Comparison of ENCODE assay signal across 13 mouse cellular contexts in the genomic region with DNA sequence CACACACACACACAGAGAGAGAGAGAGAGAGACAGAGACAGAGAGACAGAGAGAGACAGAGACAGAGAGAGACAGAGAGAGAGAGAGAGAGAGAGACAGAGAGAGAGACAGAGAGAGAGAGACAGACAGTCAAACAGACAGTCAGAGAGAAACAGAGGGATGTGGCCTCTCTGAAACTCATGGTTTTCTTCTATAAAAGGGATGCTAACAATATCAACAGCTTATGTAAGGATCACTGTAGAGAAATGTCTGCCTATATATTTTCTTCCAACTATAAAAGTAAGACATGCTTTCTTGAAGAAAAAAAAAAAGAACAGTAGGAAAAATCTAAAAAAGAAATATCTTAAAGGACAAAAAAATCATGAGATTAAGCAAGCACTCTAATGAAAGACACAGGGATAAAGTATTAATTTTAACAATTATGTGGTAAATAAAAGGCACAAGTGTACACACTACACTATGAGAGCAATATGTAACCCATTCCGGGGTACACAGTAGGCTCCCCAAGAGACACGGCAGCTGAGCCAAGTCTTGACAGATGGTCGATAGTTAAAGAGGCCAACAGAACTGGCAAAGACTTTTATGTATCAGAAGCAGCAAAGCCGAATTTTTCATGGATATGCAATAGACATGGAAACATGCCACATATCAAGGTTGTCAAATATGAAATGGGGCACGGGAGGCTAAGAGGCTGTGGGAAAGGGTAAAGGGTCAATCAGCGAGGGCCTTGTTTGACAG.
DNase-seq lines count a peak whose midpoint lies in the region; ATAC-seq and TF ChIP-seq lines count a peak whose summit lies in the region.
"Had no signal": no experiment of that assay in that cellular context is flagged by ENCODE, and none has a peak within 500 bp of the region (broad histone marks: within the 10 kb centered on the region; RNA-seq: fewer than 3 reads in every experiment).

No protein-coding gene starts in this region.

- no peak for DNase-seq in forebrain, embryonic 10.5 days (ENCODE audit: extremely low spot score, low spot score)
- DNase-seq in cerebellum, adult 11 months: peak; percentile 78
- peak; percentile 18 to 32 for DNase-seq in left cerebral cortex, adult 9 months (ENCODE audit: low spot score in 2 of 2)
- DNase-seq in heart, adult 2 months: no peak
- DNase-seq in thymus, adult 18-20 months: no peak
- DNase-seq: B cell, adult 2 months; kidney, adult 11 months; lung, adult 18-20 months had no signal

- no peaks in the 10 kb centered on the region for H3K4me1 ChIP-seq in forebrain, embryonic 15.5 days
- H3K4me1 ChIP-seq in forebrain, embryonic 10.5 days: no peaks in the 10 kb centered on the region
- no peaks in the 10 kb centered on the region for H3K4me1 ChIP-seq in forebrain, embryonic 16.5 days (replicated peaks; ENCODE audit: control insufficient read depth, insufficient read depth, low read length)
- no peaks in the 10 kb centered on the region for H3K4me1 ChIP-seq in heart, adult 2 months (ENCODE audit: control insufficient read depth, insufficient read depth, low read length)
- H3K4me1 ChIP-seq: limb, embryonic 10.5 days; stomach, embryonic 15.5 days had no signal

- TF ChIP-seq POLR2A in heart, adult 2 months (IDR thresholded peaks at IDR 0.05; ENCODE audit: insufficient read depth, low read depth, low read length): no peak

- no peak overlapping the region for H3K4me3 ChIP-seq in forebrain, embryonic 15.5 days
- no peak overlapping the region for H3K4me3 ChIP-seq in forebrain, embryonic 10.5 days
- H3K4me3 ChIP-seq in forebrain, embryonic 16.5 days (replicated peaks; ENCODE audit: low read length): no peak overlapping the region
- no peak overlapping the region for H3K4me3 ChIP-seq in heart, adult 2 months
- H3K4me3 ChIP-seq: limb, embryonic 10.5 days; stomach, embryonic 15.5 days had no signal

- no peak overlapping the region for H3K27ac ChIP-seq in forebrain, embryonic 15.5 days (replicated peaks)
- no peak overlapping the region for H3K27ac ChIP-seq in forebrain, embryonic 10.5 days
- no peak overlapping the region for H3K27ac ChIP-seq in forebrain, embryonic 16.5 days (ENCODE audit: low read length)
- no peak overlapping the region for H3K27ac ChIP-seq in heart, adult 2 months
- H3K27ac ChIP-seq: limb, embryonic 10.5 days; stomach, embryonic 15.5 days had no signal

- no peak for TF ChIP-seq EP300 in heart, adult 2 months (IDR thresholded peaks at IDR 0.05; ENCODE audit: insufficient read depth, low read depth, low read length)

- no peaks in the 10 kb centered on the region for H3K36me3 ChIP-seq in forebrain, embryonic 15.5 days
- H3K36me3 ChIP-seq in forebrain, embryonic 10.5 days (replicated peaks): no peaks in the 10 kb centered on the region
- no peaks in the 10 kb centered on the region for H3K36me3 ChIP-seq in forebrain, embryonic 16.5 days (ENCODE audit: control insufficient read depth, insufficient read depth)
- no peaks in the 10 kb centered on the region for H3K36me3 ChIP-seq in heart, adult 2 months (ENCODE audit: control insufficient read depth, insufficient read depth, low read length)
- H3K36me3 ChIP-seq: limb, embryonic 10.5 days; stomach, embryonic 15.5 days had no signal

- WGBS in forebrain, embryonic 15.5 days: 58% methylated on average over 6 of the region's 6 CpGs
- WGBS in forebrain, embryonic 10.5 days: 90% methylated on average over 6 of the region's 6 CpGs
- WGBS in forebrain, embryonic 16.5 days: 57% methylated on average over 6 of the region's 6 CpGs
- 64% methylated on average over 6 of the region's 6 CpGs for WGBS in heart, adult 2 months

- ATAC-seq in forebrain, embryonic 15.5 days (replicated peaks): peak; percentile 73; the same call in 1 of the 2 replicates
- peak; percentile 68 for ATAC-seq in forebrain, embryonic 16.5 days
- no peak for ATAC-seq in inflammation-experienced regulatory T-cells, adult 6 months

- no peak overlapping the region for H3K9ac ChIP-seq in forebrain, embryonic 15.5 days (replicated peaks)
- no peak overlapping the region for H3K9ac ChIP-seq in forebrain, embryonic 16.5 days (replicated peaks; ENCODE audit: low read depth, low read length)
- H3K9ac ChIP-seq in heart, adult 2 months (ENCODE audit: low read depth, low read length): no peak overlapping the region
- H3K9ac ChIP-seq: stomach, embryonic 15.5 days had no signal

- no peaks in the 10 kb centered on the region for H3K79me2 ChIP-seq in heart, adult 2 months (replicated peaks; ENCODE audit: control insufficient read depth, insufficient read depth, low read length)

- H3K9me3 ChIP-seq in forebrain, embryonic 15.5 days: no peaks in the 10 kb centered on the region
- H3K9me3 ChIP-seq in forebrain, embryonic 10.5 days: no peaks in the 10 kb centered on the region
- no peaks in the 10 kb centered on the region for H3K9me3 ChIP-seq in forebrain, embryonic 16.5 days (ENCODE audit: control insufficient read depth, low read length)
- H3K9me3 ChIP-seq: limb, embryonic 10.5 days; stomach, embryonic 15.5 days had no signal

- no peak for TF ChIP-seq CTCF in heart, adult 2 months (IDR thresholded peaks at IDR 0.05)

- H3K4me2 ChIP-seq in forebrain, embryonic 15.5 days (replicated peaks): no peak overlapping the region
- H3K4me2 ChIP-seq in forebrain, embryonic 16.5 days (ENCODE audit: low read length): no peak overlapping the region
- H3K4me2 ChIP-seq: stomach, embryonic 15.5 days had no signal

- no peaks in the 10 kb centered on the region for H3K27me3 ChIP-seq in forebrain, embryonic 15.5 days
- H3K27me3 ChIP-seq in forebrain, embryonic 10.5 days (ENCODE audit: poor library complexity, severe bottlenecking): no peaks in the 10 kb centered on the region
- no peaks in the 10 kb centered on the region for H3K27me3 ChIP-seq in forebrain, embryonic 16.5 days (replicated peaks; ENCODE audit: control insufficient read depth, insufficient read depth, low read length)
- 0 out of 2 replicates have a peak, but pooled peaks cover 1% of the 10 kb centered on the region for H3K27me3 ChIP-seq in heart, adult 2 months (ENCODE audit: control insufficient read depth, insufficient read depth, low read length)
- H3K27me3 ChIP-seq: stomach, embryonic 15.5 days had no signal

- intact Hi-C loops in heart, adult 2 months (cut with DNase I): no loop called here

Comparison
In these comparisons a context has a peak if more than half of its experiments do, and no peak if none do; other contexts are left out.
1. DNase-seq: peak in cerebellum, adult 11 months (single experiment) and left cerebral cortex, adult 9 months (2 of 2); none in forebrain, embryonic 10.5 days (single experiment), heart, adult 2 months (0 of 2) and thymus, adult 18-20 months (0 of 2).